Mouse (Mus musculus): Measurements from ENCODE around the gene Rrm1.
"Not testable (repeated sequence)": the region's sequence is repeated elsewhere in the genome, so short reads cannot be mapped to it uniquely, and the experiment has no call there.

Gene Rrm1

DNA sequence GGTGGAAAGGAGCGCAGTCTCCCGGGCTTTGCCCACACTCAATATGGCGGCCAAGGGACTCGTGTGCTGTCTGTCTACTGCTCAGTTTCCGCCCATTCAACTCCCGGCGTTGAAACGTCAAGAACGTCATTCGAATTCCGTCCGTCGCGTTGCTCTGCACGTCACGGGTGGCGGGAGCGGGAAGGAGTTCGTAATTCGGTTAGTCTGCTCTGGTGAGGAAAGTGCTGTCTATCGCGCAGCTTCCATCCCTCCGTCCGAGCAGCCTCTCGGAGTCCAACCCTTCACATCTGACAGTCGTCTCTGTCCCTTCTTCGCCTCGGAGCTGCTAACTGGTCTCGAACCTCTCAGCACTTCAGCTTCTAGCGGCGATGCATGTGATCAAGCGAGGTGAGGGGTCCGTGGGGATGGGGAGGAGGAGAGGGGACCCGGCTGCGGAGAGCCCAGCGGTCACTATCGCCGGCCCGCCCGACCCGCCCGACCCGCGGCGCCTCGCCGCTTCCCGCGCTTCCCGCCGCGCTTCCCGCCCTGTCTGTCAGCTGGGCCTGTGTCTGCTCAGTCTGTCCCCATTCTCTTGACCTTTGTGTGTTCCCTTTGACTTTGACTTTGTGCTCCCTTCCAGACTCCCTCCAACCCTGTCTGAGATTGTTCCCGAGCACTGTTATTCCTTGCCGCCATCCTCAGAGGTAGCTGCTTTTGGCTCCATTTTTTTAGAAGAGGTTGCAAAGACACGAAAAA, at the start of gene Rrm1:
TSS of gene Rrm1 (plus strand) at position 39 of the 735 bp plus-strand sequence.
- DNase-seq = peak; percentile 91

DNA sequence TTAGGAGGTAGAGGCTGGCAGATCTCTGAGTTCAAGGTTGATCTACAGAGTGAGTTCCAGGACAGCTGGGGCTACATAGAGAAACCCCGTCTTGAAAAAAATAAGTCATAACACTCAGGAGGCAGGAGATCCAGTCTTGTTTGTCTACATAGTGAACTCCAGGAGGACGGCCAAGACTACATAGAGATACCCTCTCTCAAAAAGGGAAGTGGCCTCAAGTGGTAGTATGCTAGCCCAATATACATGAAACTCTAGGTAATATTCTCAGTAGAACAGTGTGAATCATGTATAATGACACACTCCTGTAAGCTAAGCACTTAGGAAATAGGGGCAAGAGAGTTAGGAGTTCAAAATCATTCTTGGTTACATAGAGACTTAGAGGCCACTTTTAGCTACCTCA, 47.6 kb upstream of the Rrm1 start:
- DNase-seq = no peak

DNA sequence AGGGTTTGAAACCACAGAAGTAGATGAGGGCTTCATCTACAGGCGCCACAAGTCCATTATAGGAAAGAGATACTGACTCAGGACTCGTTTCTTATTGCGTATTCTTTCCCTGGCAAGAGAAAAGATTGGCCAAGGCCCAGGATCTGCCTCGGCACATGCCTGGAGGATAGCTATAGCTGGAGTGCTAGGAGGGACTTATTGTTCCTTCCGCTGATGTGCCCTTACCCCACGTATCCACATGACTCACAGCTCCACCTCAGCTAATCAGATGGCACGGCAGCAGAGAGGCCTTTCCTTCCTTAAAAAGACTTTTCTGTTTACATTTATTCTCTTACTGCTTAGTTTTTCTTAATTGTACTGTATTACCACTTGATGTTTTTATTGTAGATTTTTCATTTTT, 45.6 kb upstream of the Rrm1 start:
- DNase-seq = no peak

DNA sequence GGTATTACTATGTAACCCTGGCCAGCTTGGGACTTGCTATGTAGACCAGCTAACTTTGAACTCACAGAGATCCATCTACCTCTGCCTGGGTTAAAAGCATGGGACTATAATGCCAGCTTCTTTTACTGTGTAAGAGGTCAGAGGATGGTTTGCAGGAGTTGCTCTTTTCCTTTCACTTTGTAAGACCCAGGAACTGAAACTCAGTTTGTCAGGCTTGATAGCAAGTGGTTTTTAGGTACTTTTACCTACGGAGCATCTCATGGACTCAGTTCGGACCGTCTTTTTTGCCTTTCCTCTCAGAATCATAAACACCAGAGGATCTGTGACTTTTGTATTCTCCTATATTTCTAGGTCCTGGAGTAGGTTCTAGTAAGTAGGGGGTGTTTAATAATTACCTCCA, 45.2 kb upstream of the Rrm1 start:
- no peak for DNase-seq

DNA sequence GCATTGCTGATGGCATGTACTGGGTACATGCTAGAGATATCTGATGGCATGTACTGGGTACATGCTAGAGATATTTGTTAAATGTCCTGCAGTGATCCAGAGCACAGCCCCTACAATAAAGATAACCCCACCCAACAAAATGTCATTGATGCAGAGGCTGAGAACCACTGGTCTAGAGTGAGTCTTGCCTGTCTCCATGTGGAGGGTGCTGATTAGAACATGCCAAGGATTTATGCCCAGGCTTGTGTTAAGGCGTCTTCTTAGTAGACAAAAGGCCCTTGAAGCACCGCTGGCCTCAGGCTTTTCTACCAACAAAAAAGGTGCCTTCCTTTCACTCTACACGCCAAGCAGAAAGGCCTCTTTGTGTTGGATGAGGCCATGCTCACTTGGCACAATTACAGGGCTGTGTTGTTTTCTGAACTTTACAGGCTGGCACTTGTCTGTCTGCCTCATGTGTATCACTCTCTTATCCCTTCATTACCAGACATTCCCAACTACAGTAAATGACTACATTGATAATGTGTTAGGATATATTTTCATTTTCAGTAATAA, 42.2 kb upstream of the Rrm1 start:
- no peak for DNase-seq

DNA sequence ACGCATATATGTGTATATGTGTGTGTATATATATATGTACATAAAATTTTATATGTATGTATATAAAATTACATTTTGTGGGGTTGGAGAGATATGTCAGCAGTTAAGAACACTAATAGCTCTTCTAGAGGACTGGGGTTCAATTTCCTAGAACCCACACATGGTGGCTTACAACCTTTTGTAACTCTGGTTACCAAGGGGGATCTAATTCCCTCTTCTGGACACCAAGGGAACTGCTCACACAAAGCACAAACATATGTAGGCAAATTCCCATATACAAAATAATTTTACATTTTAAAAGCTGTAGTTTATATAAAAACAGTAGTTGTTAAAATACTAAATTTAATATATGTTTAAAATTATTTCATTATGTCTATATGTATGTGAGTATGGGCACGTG, 37.4 kb upstream of the Rrm1 start:
- no peak for DNase-seq

DNA sequence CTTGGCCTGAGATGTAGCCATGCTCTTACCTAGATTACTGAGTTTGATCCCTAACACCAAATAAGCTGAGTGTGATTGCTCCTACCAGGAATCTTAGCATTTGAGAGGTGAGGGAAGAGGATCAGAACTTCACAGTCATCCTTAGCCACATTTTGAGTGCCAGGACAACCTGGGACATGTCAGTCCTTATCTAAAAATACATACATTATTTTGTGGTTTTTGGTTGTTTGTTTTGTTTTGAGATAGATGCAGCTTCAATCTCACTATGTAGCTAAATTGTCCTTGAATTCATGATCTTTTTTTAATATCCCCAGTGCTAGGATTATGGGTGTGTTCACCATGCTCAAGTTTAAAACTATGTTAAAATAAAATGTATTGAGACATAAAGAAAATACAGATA, 34.1 kb upstream of the Rrm1 start:
- DNase-seq = no peak

DNA sequence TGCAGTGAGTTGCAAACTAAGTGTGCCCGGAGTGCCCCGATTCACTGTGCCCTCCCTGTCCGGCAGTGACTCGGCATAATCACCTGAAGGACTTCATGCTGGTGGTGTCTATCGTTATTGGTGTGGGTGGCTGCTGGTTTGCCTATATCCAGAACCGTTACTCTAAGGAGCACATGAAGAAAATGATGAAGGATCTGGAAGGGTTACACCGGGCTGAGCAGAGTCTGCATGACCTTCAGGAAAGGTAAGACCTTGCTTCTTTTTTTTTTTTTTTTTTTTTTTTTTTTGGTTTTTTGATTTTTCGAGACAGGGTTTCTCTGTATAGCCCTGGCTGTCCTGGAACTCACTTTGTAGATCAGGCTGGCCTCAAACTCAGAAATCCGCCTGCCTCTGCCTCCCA, 26.2 kb upstream of the Rrm1 start:
- DNase-seq = not testable (repeated sequence)

DNA sequence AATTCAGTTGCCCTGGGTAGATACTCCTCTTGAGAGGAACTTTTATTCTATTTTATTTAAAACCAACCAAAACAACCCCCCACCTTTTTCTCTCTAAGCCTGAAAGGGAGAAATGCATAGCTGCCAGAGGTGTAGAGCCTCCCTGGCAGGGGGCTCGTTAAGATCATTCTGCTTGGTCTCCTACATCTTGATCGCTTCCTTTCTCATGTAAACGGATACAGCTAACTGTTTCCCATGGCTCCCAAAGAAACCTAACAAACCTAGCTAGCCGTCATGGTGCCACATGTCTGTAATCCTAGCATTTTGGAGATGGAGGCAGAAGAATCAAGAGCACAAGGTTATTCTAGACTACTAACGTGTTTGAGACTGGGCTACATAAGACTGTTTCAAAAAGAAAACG, 25.7 kb upstream of the Rrm1 start:
- no peak for DNase-seq

DNA sequence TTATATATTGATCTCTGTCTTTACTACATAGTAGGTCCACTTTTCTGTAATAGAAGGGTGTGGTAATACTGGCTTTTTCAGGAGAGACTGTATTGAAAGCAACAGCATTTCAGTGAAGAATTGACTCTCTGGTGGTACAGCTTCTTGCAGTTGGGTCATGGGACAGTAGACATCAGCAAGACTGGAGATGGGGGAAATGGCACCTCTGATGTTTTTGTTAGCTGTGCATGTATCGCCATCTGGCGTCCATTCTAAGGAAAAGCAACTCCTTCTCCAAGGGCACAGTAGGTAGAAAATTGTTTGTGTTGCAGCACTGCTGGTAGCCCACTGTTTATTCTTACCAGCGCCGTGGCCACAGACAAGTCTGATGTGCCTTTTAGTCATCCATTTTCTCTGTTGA, 24.1 kb upstream of the Rrm1 start:
- peak; percentile 7 for DNase-seq

DNA sequence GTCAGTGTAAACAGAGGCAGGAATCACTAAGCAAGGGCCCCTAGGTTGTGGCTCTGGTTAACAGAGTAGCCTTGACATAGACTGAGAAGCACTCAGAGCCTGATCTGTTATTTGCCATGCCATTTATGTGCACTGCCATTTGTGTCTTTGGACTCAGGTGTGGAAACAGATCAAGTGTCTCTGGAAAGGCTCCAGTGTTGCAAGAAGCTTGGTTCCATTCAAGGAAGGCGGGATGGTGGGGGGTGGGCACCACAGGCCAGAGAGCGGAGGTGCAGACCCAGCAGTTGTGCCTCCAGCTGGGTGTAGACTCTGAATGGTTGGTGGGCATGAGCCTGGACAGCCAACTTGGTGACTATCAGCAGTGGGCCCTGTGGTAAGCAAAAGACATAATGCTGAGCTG, 19.5 kb upstream of the Rrm1 start:
- no peak for DNase-seq

DNA sequence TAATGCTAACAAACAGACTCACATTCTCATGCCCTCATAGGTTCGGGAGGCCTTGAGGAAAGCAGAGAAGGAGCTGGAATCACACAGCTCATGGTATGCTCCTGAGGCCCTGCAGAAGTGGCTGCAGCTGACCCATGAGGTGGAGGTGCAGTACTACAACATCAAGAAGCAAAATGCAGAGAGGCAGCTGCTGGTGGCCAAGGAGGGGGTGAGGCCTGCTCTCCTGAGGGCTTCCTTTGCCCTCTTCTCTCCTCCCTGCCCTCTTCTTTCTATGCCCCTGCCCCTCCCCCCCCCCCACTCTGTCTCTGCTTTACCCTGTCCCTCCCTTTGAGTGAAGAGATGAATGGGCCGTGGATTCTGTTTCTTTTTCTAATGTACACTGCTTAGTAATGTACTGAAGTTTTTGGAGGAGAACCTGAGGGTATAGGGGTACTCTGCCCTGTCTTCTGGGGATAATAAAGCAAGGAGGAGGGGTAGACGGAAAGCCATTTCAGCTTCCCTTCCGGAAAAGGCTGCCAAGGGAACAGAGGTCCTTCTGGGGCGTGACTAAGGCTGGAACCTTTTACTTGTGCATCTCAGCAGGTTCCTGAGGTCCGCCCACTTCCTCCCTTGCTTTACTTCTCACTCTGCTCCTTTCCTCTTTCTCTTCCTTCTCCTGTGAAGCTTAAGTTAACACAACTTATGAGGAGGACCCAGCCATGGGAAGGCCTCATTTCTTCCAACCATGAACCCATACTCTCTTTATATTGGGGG, 15.4 kb upstream of the Rrm1 start:
- no peak for DNase-seq

DNA sequence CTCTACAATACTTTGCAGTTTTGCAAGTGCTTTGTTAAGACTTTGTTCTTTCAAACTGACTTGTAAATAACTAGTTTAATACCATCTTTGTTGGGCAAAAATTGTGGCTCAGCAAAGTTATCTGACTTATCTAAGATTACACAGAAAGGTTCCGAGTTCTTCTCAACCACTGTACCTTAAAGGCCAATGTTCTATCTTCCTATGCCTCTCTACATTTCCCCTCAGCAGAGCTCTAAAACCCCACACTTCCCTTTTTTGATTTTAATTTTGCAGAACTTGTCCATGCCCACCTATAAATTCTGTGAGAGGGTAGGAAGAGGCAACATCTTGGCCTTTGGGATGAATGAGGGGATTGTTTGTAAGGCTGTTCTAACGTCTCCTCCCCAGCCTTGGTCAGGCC, 7.2 kb upstream of the Rrm1 start:
- DNase-seq = no peak

DNA sequence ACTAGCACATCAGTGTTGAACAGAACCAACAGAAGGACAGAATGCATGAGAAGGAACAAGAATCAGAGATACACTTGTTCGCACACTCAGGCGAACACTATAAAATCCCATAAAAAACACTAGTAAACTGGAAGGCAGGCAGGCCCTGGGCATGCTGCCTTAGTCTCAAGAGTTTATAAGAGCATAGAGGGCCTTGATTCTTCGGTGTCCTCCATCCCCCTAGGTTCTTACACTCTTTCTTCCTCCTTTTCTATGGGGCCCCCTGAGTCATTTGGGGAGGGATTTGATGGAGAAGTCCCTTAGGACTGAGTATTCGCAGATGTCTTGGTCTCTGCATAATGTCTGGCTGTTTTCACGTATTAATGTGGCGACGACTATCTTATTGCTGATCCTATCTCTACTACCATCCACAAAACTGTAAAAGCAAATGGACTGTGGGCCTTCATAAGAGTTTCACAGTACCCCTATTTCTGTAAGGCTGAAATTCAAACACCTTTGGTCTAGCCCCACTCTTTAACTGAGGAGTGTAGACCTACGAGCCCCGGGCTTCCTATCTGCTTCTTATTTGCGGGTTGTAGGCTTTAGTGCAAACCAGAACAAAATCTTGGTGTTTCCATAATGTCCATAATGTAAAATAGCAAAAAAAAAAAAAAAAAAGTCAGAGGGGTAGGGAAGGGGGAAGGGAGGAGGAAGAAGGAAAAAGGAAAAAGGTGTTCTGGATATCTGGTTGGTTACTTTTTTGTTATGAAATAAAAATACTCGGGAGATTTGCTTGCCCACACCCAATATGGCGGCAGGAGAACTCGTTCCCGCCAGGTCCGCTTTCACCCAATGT, 456 bp upstream of the Rrm1 start:
- no peak for DNase-seq

DNA sequence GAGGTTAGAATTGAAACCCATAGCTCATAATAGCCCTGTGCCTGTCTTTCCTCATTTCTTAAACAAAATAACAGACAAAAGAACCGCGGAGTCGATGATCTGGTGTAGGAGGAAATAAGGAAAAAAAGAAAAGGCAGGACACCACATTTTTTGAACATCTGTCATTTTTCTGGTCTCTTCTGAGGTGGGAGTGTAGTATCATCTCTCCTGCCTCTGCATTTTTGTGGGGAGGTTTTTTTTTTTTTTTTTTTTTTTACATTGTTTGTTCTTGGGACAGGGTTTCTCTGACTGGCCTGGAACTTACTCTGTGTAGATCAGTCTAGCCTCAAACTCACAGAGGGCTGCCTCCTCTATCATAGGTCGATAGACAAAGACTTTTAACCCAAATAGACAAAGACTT, 937 bp downstream of the Rrm1 start:
- no peak for DNase-seq

DNA sequence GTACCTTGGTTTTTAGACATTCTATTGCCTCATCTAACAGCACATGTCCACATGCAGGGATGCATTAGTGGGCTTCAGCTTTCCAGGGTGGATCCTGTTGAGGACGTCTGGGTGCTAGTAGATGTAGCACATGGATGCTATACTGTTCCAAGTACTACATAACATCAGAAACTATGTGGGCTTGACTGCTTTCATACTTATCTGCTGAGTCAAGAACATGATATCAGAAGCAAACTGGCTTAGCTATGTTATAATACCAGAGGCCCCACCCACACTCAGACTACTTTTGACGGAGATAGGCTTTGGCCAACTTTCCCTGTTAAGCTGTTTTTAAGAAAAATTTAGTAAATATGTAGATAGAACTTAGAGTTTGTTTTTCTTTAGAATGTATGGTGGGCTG, 2.8 kb downstream of the Rrm1 start:
- DNase-seq = no peak

DNA sequence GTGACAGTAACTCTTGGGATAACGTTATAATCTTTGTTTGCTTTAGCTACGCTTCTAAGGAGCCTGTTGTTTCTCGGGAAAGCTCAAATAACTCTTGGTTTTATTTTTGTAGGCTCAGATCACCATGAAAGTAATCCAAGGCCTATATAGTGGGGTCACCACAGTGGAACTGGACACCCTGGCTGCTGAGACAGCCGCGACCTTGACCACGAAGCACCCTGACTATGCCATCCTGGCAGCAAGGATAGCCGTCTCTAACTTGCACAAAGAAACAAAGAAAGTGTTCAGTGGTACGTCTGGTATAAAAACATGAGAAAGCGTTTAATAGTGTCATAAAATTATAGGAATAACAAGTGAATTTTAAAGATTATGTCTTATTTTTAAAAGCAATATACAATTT, 4.9 kb downstream of the Rrm1 start:
- DNase-seq = no peak

DNA sequence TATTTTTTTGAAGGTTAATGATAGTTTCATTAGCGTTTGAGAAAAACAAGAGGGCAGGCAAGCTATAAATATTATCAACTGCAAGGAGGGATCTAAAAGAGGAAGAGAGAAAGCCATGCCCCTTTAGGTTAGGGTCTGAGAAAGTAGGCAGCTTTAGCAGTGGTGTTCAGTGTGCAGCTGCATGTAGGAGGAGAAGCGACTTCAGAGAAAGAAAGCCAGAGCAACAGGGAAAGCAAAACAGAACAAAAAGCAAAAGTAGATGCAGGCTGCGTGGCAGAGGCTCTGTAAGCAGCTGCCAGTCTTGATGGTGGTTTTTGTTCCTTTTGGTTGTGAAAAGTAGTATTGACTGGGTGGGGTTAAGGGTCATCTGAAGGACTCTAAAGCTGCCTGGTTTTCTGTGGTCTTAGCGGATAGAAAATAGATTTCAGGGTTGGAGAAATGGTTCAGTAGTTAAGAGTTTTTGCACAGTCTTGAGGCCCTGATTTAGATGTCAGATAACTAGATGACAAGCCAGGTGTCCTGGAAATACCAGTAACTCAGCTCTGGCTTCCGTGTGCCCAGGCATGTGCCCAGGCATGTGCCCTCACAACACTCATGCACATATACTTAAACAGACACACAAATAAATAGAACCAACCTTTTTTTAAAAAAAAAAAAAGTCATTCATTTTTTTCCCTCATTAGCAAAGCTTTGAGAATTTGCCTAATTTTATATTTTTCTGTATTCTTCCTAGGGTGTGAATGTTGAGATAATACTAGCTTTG, 17.3 kb downstream of the Rrm1 start:
- DNase-seq = no peak

DNA sequence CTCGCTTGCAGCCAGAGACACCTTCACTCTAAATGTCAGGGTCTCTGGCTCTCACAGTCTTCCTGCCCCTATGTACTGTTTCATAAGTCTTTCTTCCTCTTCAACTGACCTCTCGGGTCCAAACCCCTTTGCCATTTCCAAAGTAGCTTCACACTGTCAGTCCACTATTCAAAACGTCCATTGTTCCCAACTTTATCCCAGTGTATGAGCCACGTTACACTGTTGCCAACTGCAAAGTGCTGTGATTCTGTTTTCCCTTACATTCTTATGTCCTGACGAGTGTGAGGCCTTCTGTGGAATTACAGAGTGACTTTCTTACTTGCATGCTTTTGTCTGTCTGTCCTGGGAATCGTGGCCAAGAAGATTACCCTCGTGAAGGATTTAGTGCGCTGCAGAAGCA, 26.1 kb downstream of the Rrm1 start:
- no peak for DNase-seq

DNA sequence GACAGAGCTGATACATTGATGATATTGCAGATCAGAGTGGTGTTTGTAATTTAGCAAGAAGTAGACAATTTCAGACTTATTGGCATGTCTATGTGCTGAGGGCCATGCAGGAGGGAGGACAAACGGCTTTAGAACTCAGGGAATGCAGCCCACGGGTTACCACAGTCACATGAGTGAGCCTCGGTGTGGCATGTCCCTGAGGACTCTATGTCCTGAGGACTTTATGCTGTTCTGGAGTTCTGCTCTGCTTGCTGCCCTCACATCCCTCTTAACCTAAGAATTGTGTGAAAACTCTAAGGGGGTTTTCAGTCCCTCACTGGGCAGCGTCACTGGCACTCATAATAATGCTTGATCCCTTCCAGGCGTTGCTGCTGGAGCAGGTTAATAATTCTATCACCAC, 31.2 kb downstream of the Rrm1 start:
- no peak for DNase-seq

DNA sequence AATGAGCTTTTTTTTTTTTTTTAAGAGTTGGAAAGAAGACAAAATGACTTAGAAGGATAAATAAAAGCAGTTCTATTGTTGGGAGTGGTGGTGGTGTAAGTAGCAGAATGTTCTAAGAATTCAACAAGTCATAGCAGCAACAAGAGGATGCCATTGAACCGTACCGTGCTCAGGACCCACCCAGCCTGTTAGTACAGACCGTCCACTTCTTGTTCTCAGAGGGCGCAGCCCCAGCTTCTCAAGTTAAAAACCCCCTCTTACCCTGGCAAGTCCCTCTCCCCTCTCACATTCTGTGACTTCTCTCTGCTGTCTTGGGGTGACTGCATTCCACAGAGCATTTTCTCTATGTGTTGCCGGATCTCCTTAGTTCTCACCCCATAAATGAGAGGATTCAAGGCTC, 35.1 kb downstream of the Rrm1 start:
- no peak for DNase-seq

DNA sequence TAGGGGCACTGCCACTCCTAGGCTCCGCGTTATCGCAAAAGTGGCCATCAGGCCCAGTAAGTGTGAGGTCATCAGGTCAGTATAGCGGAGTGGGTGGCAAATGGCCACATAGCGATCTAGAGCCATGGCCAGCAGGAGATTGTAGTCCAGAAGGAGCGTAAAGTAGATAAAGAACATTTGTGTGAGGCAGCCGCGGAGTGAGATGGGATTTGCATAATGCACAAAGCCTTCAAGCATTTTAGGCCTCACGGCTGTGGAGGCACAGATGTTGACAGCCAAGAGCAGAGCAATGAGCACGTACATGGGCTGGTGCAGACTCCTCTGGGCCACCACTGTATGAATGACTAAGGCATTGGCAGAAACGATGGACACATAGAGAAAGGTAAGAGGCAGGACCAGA, 35.9 kb downstream of the Rrm1 start:
- no peak for DNase-seq

DNA sequence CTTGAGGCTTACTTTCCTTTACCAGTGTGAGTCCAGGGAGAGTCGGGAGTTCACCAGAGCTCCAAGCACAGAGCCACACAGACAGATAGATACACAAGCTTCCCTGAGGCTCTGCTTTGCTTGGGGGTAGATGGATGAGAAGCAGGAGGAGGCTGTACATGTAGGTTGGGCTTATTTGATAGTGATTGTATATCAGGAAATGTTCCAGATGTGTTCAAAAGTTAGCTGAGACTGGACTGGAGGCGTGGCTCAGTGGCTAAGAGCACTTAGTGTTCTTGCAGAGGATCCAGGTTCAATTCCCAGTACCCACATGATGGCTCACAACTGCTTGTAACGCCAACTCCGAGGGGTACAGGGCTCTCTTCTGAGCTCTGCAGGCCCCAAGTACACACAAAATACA, 36.9 kb downstream of the Rrm1 start:
- DNase-seq = no peak

Data from right cerebral cortex, postnatal 4 days (tissue).